Mouse (Mus musculus): ENCODE data around the gene Nup107.

DNA sequence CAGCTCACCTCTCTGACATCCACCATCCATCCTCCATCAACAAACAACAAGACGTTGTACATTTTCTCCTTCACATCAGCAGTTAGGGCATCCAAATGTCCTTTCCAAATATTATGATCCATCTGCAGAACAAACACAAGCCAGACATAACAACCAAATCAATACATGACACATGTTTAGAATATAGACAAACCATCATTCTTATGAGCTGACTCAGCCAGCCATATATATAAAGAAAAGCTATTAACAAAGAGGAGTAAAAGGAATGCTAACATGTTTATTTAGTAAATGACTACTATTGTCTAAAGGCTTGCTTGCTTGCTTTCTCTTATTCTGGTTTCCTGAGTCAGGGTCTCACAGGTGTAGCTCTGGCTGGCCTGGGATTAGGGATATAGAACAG, 35.2 kb downstream of the Nup107 start:
- no peak for TF ChIP-seq POLR2A (IDR thresholded peaks at IDR 0.05; ENCODE audit: borderline replicate concordance, control insufficient read depth, low read depth, low read length)
- no peak for TF ChIP-seq CTCF (IDR thresholded peaks at IDR 0.05; ENCODE audit: control insufficient read depth, insufficient read depth, low read length)
